Mouse (Mus musculus) heart, embryonic 11.5 days (tissue): ENCODE data around the gene Ceacam20. TPM values are rescaled to one million over a fixed set of nuclear protein-coding genes. Genes with fewer than 3 reads are reported as not detected.
A peak's percentile ranks its signal among the peaks of the same experiment; 100 is the strongest.
"Not testable (repeated sequence)": the region's sequence is repeated elsewhere in the genome, so short reads cannot be mapped to it uniquely, and the experiment has no call there.

Source experiments
- ATAC-seq: fragments of 200-750 bp; cut with Nextera tagmentation; replicated peaks from 2 replicates; pipeline ENCODE4 v1.8.0; 2017; ENCODE audit warnings: moderate library complexity; ENCODE audit not compliant: insufficient number of reproducible peaks, low FRiP score, low TSS enrichment
- H3K27ac ChIP-seq: fragments of 300-500 bp; sonication (generic); 2 replicates; pipeline ENCODE4 v1.5.1; 2014; ENCODE audit warnings: mild to moderate bottlenecking, low read depth, low read length
- H3K27me3 ChIP-seq: fragments of 300-500 bp; sonication (generic); 2 replicates; pipeline ENCODE4 v1.6.1; 2014; ENCODE audit warnings: mild to moderate bottlenecking, low read length, mixed read lengths; ENCODE audit not compliant: control insufficient read depth, insufficient read depth
- H3K36me3 ChIP-seq: fragments of 300-500 bp; sonication (generic); 2 replicates; pipeline ENCODE4 v1.6.1; 2014; ENCODE audit warnings: mild to moderate bottlenecking, low read length, moderate library complexity, mixed read lengths; ENCODE audit not compliant: control insufficient read depth, insufficient read depth
- H3K4me1 ChIP-seq: fragments of 300-500 bp; sonication (generic); 2 replicates; pipeline ENCODE4 v1.6.1; 2014; ENCODE audit warnings: low read length; ENCODE audit not compliant: control insufficient read depth, insufficient read depth
- H3K4me2 ChIP-seq: fragments of 300-500 bp; sonication (generic); 2 replicates; pipeline ENCODE4 v1.6.1; 2014; ENCODE audit warnings: mild to moderate bottlenecking, moderate library complexity
- H3K4me3 ChIP-seq: fragments of 300-500 bp; sonication (generic); 2 replicates; pipeline ENCODE4 v1.5.1; 2014; ENCODE audit warnings: low read depth, low read length
- H3K9ac ChIP-seq: fragments of 300-500 bp; sonication (generic); 2 replicates; pipeline ENCODE4 v1.6.1; 2014; ENCODE audit warnings: mild to moderate bottlenecking, low read depth, low read length, moderate library complexity
- H3K9me3 ChIP-seq: fragments of 300-500 bp; sonication (generic); replicated peaks from 2 replicates; pipeline ENCODE4 v1.6.1; 2016; ENCODE audit warnings: low read length; ENCODE audit not compliant: control insufficient read depth
- WGBS: fragments of 180-500 bp; shearing (Covaris S2); extraction: QIAGEN DNeasy Blood & Tissue Kit; methylation state at CpG from one replicate; pipeline ENCODE4 v1.1.7; 2014; ENCODE audit not compliant: insufficient replicate concordance; 5-methylcytosine and 5-hydroxymethylcytosine counted together
- polyA plus RNA-seq: library from polyadenylated mRNA; unstranded; fragments of >200 nt; fragmentation: Nextera tagmentation; extraction: Ambion mirVana; gene quantifications from 2 replicates; pipeline ENCODE4 v1.2.1, GENCODE M21; 2014

Ceacam20 gene
- polyA plus RNA-seq, 1 experiment from 2014 or later = not detected

GRCm38 (mm10) chr7:19930481-19930880 is 34.7 kb upstream of the Ceacam20 start:
- H3K27me3 ChIP-seq, H3K4me1 ChIP-seq, H3K27ac ChIP-seq, H3K36me3 ChIP-seq, ATAC-seq, H3K4me2 ChIP-seq, H3K9ac ChIP-seq, H3K9me3 ChIP-seq, H3K4me3 ChIP-seq: not testable (repeated sequence)
- 70% methylated on average over 6 of the region's 6 CpGs for WGBS

- H3K27ac ChIP-seq = no peak overlapping the region
- peaks cover 5% of the 10 kb centered on the region; the same call in 1 of the 2 replicates for H3K4me1 ChIP-seq
- H3K9me3 ChIP-seq = no peaks in the 10 kb centered on the region
- H3K27me3 ChIP-seq = no peaks in the 10 kb centered on the region
- no peak for ATAC-seq
- H3K4me2 ChIP-seq = no peak overlapping the region; the same call in 1 of the 2 replicates
- H3K4me3 ChIP-seq = no peak overlapping the region
- H3K9ac ChIP-seq = no peak overlapping the region
- WGBS = 15% methylated on average over 13 of the region's 13 CpGs
- H3K36me3 ChIP-seq = no peaks in the 10 kb centered on the region
Observed at GRCm38 (mm10) chr7:19932133-19932876, 32.9 kb upstream of the Ceacam20 start.

GRCm38 (mm10) chr7:19932877-19933809 is 32.1 kb upstream of the Ceacam20 start:
- H3K9ac ChIP-seq = no peak overlapping the region
- ATAC-seq = no peak; the same call in 1 of the 2 replicates

GRCm38 (mm10) chr7:19935171-19935751 is 30.0 kb upstream of the Ceacam20 start:
- H3K4me1 ChIP-seq = peaks cover 10% of the 10 kb centered on the region
- 61% methylated on average over 20 of the region's 20 CpGs for WGBS
- H3K27me3 ChIP-seq = no peaks in the 10 kb centered on the region
- no peak overlapping the region for H3K9ac ChIP-seq
- H3K4me3 ChIP-seq = no peak overlapping the region
- peak overlapping the region; percentile 57; the same call in 1 of the 2 replicates for H3K27ac ChIP-seq
- no peak overlapping the region for H3K4me2 ChIP-seq
- no peaks in the 10 kb centered on the region for H3K36me3 ChIP-seq
- no peak for ATAC-seq
- no peaks in the 10 kb centered on the region for H3K9me3 ChIP-seq

More at GRCm38 (mm10) chr7:19932877-19933809, 32.1 kb upstream of the Ceacam20 start:
- 25% methylated on average over 21 of the region's 21 CpGs for WGBS
- peak overlapping the region; percentile 18; the same call in 1 of the 2 replicates for H3K4me3 ChIP-seq
- H3K27ac ChIP-seq = 0 out of 2 replicates have a peak overlapping the region, but pooled peaks have one; percentile 38
- H3K4me2 ChIP-seq = peak overlapping the region; percentile 49
- no peaks in the 10 kb centered on the region for H3K27me3 ChIP-seq
- no peaks in the 10 kb centered on the region for H3K9me3 ChIP-seq
- H3K4me1 ChIP-seq = peaks cover 5% of the 10 kb centered on the region
- no peaks in the 10 kb centered on the region for H3K36me3 ChIP-seq

- Histone ChIP-seq H3K27ac (0 out of 2 replicates have a peak overlapping the region, but pooled peaks have one; percentile 57), H3K4me1 (peaks cover 16% of the 10 kb centered on the region), H3K4me3 (no peak overlapping the region), H3K9ac (no peak overlapping the region), H3K27me3 (no peaks in the 10 kb centered on the region), H3K4me2 (no peak overlapping the region), H3K36me3 (no peaks in the 10 kb centered on the region), H3K9me3 (no peaks in the 10 kb centered on the region)
- no peak for ATAC-seq
- 70% methylated on average over 6 of the region's 6 CpGs for WGBS
Observed at GRCm38 (mm10) chr7:19935961-19936360, 29.3 kb upstream of the Ceacam20 start.

GRCm38 (mm10) chr7:19937229-19937821 is 27.9 kb upstream of the Ceacam20 start:
- no peak overlapping the region for H3K4me2 ChIP-seq
- H3K4me1 ChIP-seq = peaks cover 14% of the 10 kb centered on the region
- WGBS = 76% methylated on average over 11 of the region's 11 CpGs
- no peak overlapping the region for H3K4me3 ChIP-seq
- no peaks in the 10 kb centered on the region for H3K36me3 ChIP-seq
- no peak overlapping the region for H3K27ac ChIP-seq
- H3K27me3 ChIP-seq = no peaks in the 10 kb centered on the region
- H3K9me3 ChIP-seq = no peaks in the 10 kb centered on the region
- ATAC-seq = no peak
- H3K9ac ChIP-seq = no peak overlapping the region

- Histone ChIP-seq H3K4me2 (peak overlapping the region; percentile 45), H3K4me1 (peaks cover 11% of the 10 kb centered on the region), H3K9me3 (no peaks in the 10 kb centered on the region), H3K36me3 (no peaks in the 10 kb centered on the region), H3K27ac (peak overlapping the region; percentile 87), H3K27me3 (no peaks in the 10 kb centered on the region), H3K4me3 (0 out of 2 replicates have a peak overlapping the region, but pooled peaks have one; percentile 3), H3K9ac (no peak overlapping the region)
- 48% methylated on average over 10 of the region's 12 CpGs for WGBS
- peak; percentile 64 for ATAC-seq
Observed at GRCm38 (mm10) chr7:19939555-19940235, 25.5 kb upstream of the Ceacam20 start.
